10 mouse cellular contexts compared by ENCODE assay signal in the genomic region with DNA sequence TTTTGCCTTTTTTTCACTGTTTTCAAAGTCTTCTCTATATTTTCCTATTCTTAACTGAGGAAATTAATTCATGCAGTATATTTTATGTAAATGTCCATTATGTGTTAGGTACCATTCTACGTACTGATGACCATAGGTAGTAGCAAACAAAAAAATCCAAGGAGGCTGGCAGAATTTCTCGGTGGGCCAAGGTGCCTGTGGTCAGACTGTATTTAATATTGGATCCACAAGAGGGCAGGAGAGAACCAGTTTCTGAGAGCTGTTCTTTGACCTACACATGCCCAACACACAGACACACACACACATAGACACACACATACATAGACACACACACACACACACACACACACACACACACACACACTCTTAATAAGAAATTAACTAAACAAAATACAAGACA. TPM values are rescaled to one million over a fixed set of nuclear protein-coding genes. Genes with fewer than 3 reads are reported as not detected.
DNase-seq lines count a peak whose midpoint lies in the region; ATAC-seq and TF ChIP-seq lines count a peak whose summit lies in the region.
"Had no signal": no experiment of that assay in that cellular context is flagged by ENCODE, and none has a peak within 500 bp of the region (broad histone marks: within the 10 kb centered on the region; RNA-seq: fewer than 3 reads in every experiment).

No protein-coding gene starts in this region.

- no peak overlapping the region for H3K4me2 ChIP-seq in intestine, embryonic 16.5 days (ENCODE audit: low read depth, low read length)
- H3K4me2 ChIP-seq in intestine, embryonic 15.5 days (replicated peaks), result no peak overlapping the region
- no peak overlapping the region for H3K4me2 ChIP-seq in hindbrain, embryonic 16.5 days (ENCODE audit: low read length)

- no peak overlapping the region for H3K4me3 ChIP-seq in intestine, embryonic 16.5 days (ENCODE audit: low read length)
- no peak overlapping the region for H3K4me3 ChIP-seq in intestine, embryonic 15.5 days (replicated peaks)
- no peak overlapping the region for H3K4me3 ChIP-seq in hindbrain, embryonic 16.5 days (ENCODE audit: low read length)
- no peak overlapping the region for H3K4me3 ChIP-seq in thymus, adult 2 months (ENCODE audit: control insufficient read depth, insufficient read depth, low read length)
- H3K4me3 ChIP-seq: erythroblast, embryonic 14.5 days had no signal

- TF ChIP-seq CTCF in thymus, adult 2 months (IDR thresholded peaks at IDR 0.05; ENCODE audit: borderline replicate concordance, control insufficient read depth, extremely low read depth, insufficient read depth, low read length, poor library complexity), result no peak

- no peaks in the 10 kb centered on the region for H3K36me3 ChIP-seq in intestine, embryonic 16.5 days (ENCODE audit: control insufficient read depth, insufficient read depth, low read length)
- no peaks in the 10 kb centered on the region for H3K36me3 ChIP-seq in intestine, embryonic 15.5 days
- no peaks in the 10 kb centered on the region for H3K36me3 ChIP-seq in hindbrain, embryonic 16.5 days (ENCODE audit: control insufficient read depth, insufficient read depth, low read length)
- no peaks in the 10 kb centered on the region for H3K36me3 ChIP-seq in thymus, adult 2 months (ENCODE audit: control insufficient read depth, insufficient read depth, low read length)

- H3K27me3 ChIP-seq in intestine, embryonic 16.5 days (replicated peaks; ENCODE audit: control insufficient read depth, insufficient read depth, low read length), result no peaks in the 10 kb centered on the region
- H3K27me3 ChIP-seq in intestine, embryonic 15.5 days (replicated peaks), result no peaks in the 10 kb centered on the region
- H3K27me3 ChIP-seq in hindbrain, embryonic 16.5 days (replicated peaks; ENCODE audit: control insufficient read depth, insufficient read depth, low read length), result no peaks in the 10 kb centered on the region
- H3K27me3 ChIP-seq in thymus, adult 2 months (ENCODE audit: control insufficient read depth, insufficient read depth, low read length), result no peaks in the 10 kb centered on the region

- peak; percentile 33 for ATAC-seq in intestine, embryonic 16.5 days
- ATAC-seq in intestine, embryonic 15.5 days, result no peak
- peak; percentile 69 for ATAC-seq in hindbrain, embryonic 16.5 days

- TF ChIP-seq POLR2A in thymus, adult 2 months (IDR thresholded peaks at IDR 0.05; ENCODE audit: control insufficient read depth, extremely low read depth, insufficient read depth, low read length, poor library complexity), result no peak

- WGBS in intestine, embryonic 16.5 days, result 68% methylated on average over 2 of the region's 2 CpGs
- 70% methylated on average over 2 of the region's 2 CpGs for WGBS in intestine, embryonic 15.5 days
- WGBS in hindbrain, embryonic 16.5 days, result 65% methylated on average over 2 of the region's 2 CpGs
- 89% methylated on average over 2 of the region's 2 CpGs for WGBS in thymus, adult 2 months

- no peaks in the 10 kb centered on the region for H3K9me3 ChIP-seq in intestine, embryonic 16.5 days (ENCODE audit: control insufficient read depth, low read length)
- no peaks in the 10 kb centered on the region for H3K9me3 ChIP-seq in intestine, embryonic 15.5 days
- H3K9me3 ChIP-seq in hindbrain, embryonic 16.5 days (ENCODE audit: control insufficient read depth, low read length), result no peaks in the 10 kb centered on the region

- peak; percentile 54 for DNase-seq in 416B (ENCODE audit: low read depth)
- DNase-seq in NIH3T3 (ENCODE audit: low read depth), result peak; percentile 66
- no peak for DNase-seq in spleen, postnatal 14 days (ENCODE audit: low spot score in 2 of 2)
- DNase-seq in thymus, adult 2 months, result no peak
- no peak for DNase-seq in thymus, postnatal 4 days
- DNase-seq: adrenal gland, adult 2 months had no signal

- H3K9ac ChIP-seq in intestine, embryonic 16.5 days (ENCODE audit: low read depth, low read length), result no peak overlapping the region
- no peak overlapping the region for H3K9ac ChIP-seq in intestine, embryonic 15.5 days
- no peak overlapping the region for H3K9ac ChIP-seq in hindbrain, embryonic 16.5 days (ENCODE audit: low read depth, low read length)

- no peaks in the 10 kb centered on the region for H3K4me1 ChIP-seq in intestine, embryonic 16.5 days (ENCODE audit: control insufficient read depth, insufficient read depth, low read length)
- no peaks in the 10 kb centered on the region for H3K4me1 ChIP-seq in intestine, embryonic 15.5 days (replicated peaks)
- no peaks in the 10 kb centered on the region for H3K4me1 ChIP-seq in hindbrain, embryonic 16.5 days (ENCODE audit: control insufficient read depth, insufficient read depth, low read depth, low read length)
- no peaks in the 10 kb centered on the region for H3K4me1 ChIP-seq in thymus, adult 2 months (replicated peaks; ENCODE audit: control insufficient read depth, insufficient read depth, low read length)

- H3K27ac ChIP-seq in intestine, embryonic 16.5 days (ENCODE audit: low read length), result no peak overlapping the region
- no peak overlapping the region for H3K27ac ChIP-seq in intestine, embryonic 15.5 days
- H3K27ac ChIP-seq in hindbrain, embryonic 16.5 days (ENCODE audit: low read depth, low read length), result no peak overlapping the region
- H3K27ac ChIP-seq in thymus, adult 2 months (ENCODE audit: control insufficient read depth, insufficient read depth, low read length), result no peak overlapping the region

RNA-seq across cellular contexts. Expression of a gene that starts 48.2 kb away (rescaled TPM):
- polyA plus RNA-seq in intestine, embryonic 16.5 days (2015; fragmentation: Nextera tagmentation; extraction: Ambion mirVana), result 5.4 and 6.0 TPM in 2 replicates
- 5.8 and 6.1 TPM in 2 replicates for polyA plus RNA-seq in intestine, embryonic 15.5 days (2015; fragmentation: Nextera tagmentation; extraction: Ambion mirVana)
- 6.3 and 6.9 TPM in 2 replicates for polyA plus RNA-seq in hindbrain, embryonic 16.5 days (2015; fragmentation: Nextera tagmentation; extraction: Ambion mirVana)
- 0.31 and 0.33 TPM in 2 replicates for polyA plus RNA-seq in thymus, adult 2 months (2012; rRNA removed)

Comparison
In these comparisons a context has a peak if more than half of its experiments do, and no peak if none do; other contexts are left out.
1. DNase-seq: peak in 416B (single experiment) and NIH3T3 (single experiment); none in spleen, postnatal 14 days (0 of 2), thymus, adult 2 months (single experiment) and thymus, postnatal 4 days (single experiment).